Mouse (Mus musculus) testis, adult 2 months (tissue): ENCODE data around the gene Pcbp1. TPM values are rescaled to one million over a fixed set of nuclear protein-coding genes. Genes with fewer than 3 reads are reported as not detected.
"Not testable (repeated sequence)": the region's sequence is repeated elsewhere in the genome, so short reads cannot be mapped to it uniquely, and the experiment has no call there.

ENCODE experiments used
- H3K27ac ChIP-seq: fragments of 200-500 bp; 2 replicates; pipeline ENCODE4 v1.5.1; 2012; ENCODE audit warnings: low read depth, low read length; ENCODE audit not compliant: control insufficient read depth, insufficient read depth
- H3K27me3 ChIP-seq: fragments of 200-500 bp; 2 replicates; pipeline ENCODE4 v1.6.1; 2012; ENCODE audit warnings: mild to moderate bottlenecking, low read length, moderate library complexity; ENCODE audit not compliant: control insufficient read depth, insufficient read depth
- H3K36me3 ChIP-seq: fragments of 200-500 bp; 2 replicates; pipeline ENCODE4 v1.6.1; 2012; ENCODE audit warnings: mild to moderate bottlenecking, low read length; ENCODE audit not compliant: control insufficient read depth, insufficient read depth
- H3K4me1 ChIP-seq: fragments of 200-500 bp; 2 replicates; pipeline ENCODE4 v1.6.1; 2012; ENCODE audit warnings: low read length; ENCODE audit not compliant: control insufficient read depth, insufficient read depth
- H3K4me3 ChIP-seq: fragments of 200-500 bp; 2 replicates; pipeline ENCODE4 v1.5.1; 2012; ENCODE audit warnings: low read depth, mild to moderate bottlenecking, low read length, moderate library complexity, mixed read lengths; ENCODE audit not compliant: control insufficient read depth
- CTCF ChIP-seq: fragments of 200-500 bp; IDR thresholded peaks from 2 replicates; pipeline ENCODE4 v1.5.1; 2012; ENCODE audit warnings: low read depth, mild to moderate bottlenecking, inconsistent platforms, low read length, moderate library complexity; ENCODE audit not compliant: control insufficient read depth, insufficient read depth, insufficient replicate concordance
- POLR2A ChIP-seq: fragments of 200-500 bp; IDR thresholded peaks from 2 replicates; pipeline ENCODE4 v1.6.1; 2012; ENCODE audit warnings: low read depth, mild to moderate bottlenecking, inconsistent platforms, low read length, moderate library complexity; ENCODE audit not compliant: control insufficient read depth
- polyA plus RNA-seq: library from polyadenylated mRNA; depleted of rRNA; stranded (reverse); fragments of >200 nt; gene quantifications from 2 replicates; pipeline ENCODE4 v1.2.3, GENCODE M21; 2012; rRNA removed

Gene Pcbp1
- polyA plus RNA-seq, result 91.6 and 99.3 TPM in 2 replicates

DNA sequence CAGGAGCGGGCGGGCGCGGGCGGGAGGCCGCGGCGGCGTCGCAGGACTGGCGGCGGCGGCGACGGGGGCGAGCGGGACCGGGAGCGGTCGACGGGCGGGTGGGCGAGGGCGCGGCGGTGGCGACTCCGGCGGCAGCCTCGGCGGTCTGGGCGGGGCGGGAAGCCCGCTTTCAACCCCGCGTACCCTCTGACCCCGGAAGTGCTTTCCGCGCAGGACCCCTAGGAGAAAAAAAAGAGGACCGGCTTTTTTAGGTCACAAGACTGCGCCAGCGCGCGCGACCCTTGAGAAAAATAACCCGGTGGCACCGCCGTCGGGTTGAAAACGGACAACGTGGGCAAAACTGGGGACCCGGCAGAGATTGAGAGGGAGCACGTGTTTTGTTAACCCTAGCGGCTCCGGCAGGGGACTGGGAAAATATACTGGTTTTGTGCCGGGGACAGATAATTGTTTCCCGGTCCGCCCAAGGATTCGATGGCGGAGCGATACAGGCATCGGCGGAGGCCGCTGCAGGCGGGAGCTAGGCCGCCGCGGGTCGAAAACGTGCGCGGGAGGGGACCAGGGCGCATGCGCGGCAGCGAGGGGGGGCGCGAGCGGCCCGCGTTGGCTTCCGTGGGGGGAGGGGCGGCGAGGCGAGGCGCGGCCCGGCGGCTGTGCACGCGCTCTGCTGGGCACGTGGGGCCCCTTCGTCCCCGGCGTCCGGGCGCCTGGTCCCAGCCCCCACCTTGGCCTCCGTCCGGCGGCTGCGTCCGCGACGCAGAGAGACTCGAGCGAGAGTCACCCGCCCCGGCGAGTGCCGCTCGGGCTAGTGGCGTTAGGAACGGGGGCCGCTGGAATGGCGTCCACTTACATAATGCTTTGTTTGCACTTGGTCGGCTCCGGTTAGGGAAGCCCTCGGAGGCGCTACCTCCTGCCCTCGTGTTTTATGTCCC, at the start of gene Pcbp1:
Gene Pcbp1 (minus strand): TSS at position 290 of the 929 bp plus-strand sequence.
- Histone ChIP-seq H3K4me1 (peaks cover 10% of the 10 kb centered on the region), H3K27me3 (no peaks in the 10 kb centered on the region), H3K36me3 (peaks cover 4% of the 10 kb centered on the region), H3K4me3 (peak within 1 kb of the TSS; percentile 98), H3K27ac (peak within 1 kb of the TSS; percentile 100)
- no peak for TF ChIP-seq CTCF
- peak; percentile 63 for TF ChIP-seq POLR2A

DNA sequence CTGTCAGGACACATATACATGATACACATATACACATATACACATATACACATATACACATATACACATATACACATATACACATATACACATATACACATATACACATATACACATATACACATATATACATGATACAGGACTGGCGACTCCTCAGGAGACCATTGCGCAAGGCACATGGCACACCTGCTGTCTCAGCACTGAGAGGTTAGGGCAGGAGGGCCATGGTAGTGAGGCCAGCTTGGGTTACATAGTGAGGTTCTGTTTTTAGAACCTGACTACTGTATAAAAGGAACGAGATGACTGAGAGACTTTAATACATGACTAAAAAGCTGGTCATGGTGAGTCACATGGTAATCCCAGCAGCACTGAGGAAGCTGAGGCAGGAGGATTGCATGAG, 48.4 kb upstream of the Pcbp1 start:
- no peaks in the 10 kb centered on the region for H3K36me3 ChIP-seq
- 0 out of 2 replicates have a peak, but pooled peaks cover 2% of the 10 kb centered on the region for H3K4me1 ChIP-seq
- H3K4me3 ChIP-seq, result no peak overlapping the region
- no peaks in the 10 kb centered on the region for H3K27me3 ChIP-seq
- TF ChIP-seq POLR2A (no peak), CTCF (no peak)
- H3K27ac ChIP-seq, result no peak overlapping the region

DNA sequence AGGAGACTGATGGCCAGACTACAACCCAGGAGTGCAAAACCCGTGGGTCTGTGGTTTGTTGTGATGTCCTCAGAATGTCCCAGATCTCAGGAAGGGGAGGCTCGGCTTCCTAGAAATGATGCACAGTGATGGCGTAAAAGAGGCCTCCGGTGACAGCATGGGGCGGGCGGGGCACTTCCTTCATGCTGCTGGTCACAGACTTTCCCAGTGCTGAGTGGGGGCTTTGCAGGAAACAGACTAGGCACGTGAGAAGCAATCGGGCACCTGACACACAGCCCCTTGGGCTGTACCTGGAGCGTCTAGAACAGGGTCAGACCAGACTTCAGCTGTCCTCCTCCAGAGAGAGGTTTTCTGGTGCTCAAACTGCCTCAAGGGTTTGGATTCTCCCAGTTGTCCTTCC, 44.7 kb upstream of the Pcbp1 start:
- H3K27ac ChIP-seq, result no peak overlapping the region
- no peaks in the 10 kb centered on the region for H3K36me3 ChIP-seq
- no peaks in the 10 kb centered on the region for H3K27me3 ChIP-seq
- no peaks in the 10 kb centered on the region for H3K4me1 ChIP-seq
- H3K4me3 ChIP-seq, result no peak overlapping the region
- TF ChIP-seq CTCF (no peak), POLR2A (no peak)

GRCm38 (mm10) chr6:86569461-86569820, 43.3 kb upstream of the Pcbp1 start:
- no peak overlapping the region for H3K4me3 ChIP-seq
- H3K27me3 ChIP-seq, result no peaks in the 10 kb centered on the region
- no peak for TF ChIP-seq CTCF
- no peak for TF ChIP-seq POLR2A
- no peak overlapping the region for H3K27ac ChIP-seq
- H3K36me3 ChIP-seq, result no peaks in the 10 kb centered on the region
- H3K4me1 ChIP-seq, result no peaks in the 10 kb centered on the region

DNA sequence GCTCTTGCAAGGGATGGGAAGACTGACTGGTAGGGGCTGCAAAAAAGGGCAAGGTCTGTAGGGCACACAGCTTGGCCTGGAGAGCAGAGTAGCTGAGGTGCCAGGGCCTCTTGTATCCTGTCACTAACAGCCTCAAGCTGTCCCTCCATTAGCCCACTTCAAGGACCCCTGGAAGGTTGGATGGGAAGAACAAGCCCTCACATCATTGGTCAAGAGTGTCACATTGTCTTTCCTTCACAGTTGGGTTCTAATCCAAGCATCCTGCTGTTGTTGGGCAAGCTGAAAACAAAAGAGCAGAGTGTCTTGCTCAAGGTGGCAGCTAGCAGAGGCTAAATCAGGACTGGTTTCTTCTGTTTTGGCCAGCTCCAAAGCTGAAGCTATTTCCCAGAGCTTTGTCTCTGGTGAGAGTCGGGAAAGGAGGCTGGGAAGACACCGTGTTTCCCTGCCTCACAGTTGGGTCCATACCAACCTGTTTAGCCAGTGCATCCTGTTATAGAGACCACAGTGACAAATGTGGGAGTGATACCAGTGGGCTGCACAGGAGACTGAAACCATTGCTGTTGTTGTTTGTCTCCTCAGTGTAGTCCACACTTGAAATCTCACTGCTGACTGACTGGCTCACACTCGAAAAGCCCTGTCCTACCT, 42.8 kb upstream of the Pcbp1 start:
- H3K36me3 ChIP-seq, result no peaks in the 10 kb centered on the region
- no peaks in the 10 kb centered on the region for H3K4me1 ChIP-seq
- no peak overlapping the region for H3K27ac ChIP-seq
- TF ChIP-seq CTCF (no peak), POLR2A (no peak)
- H3K27me3 ChIP-seq, result no peaks in the 10 kb centered on the region
- H3K4me3 ChIP-seq, result no peak overlapping the region

DNA sequence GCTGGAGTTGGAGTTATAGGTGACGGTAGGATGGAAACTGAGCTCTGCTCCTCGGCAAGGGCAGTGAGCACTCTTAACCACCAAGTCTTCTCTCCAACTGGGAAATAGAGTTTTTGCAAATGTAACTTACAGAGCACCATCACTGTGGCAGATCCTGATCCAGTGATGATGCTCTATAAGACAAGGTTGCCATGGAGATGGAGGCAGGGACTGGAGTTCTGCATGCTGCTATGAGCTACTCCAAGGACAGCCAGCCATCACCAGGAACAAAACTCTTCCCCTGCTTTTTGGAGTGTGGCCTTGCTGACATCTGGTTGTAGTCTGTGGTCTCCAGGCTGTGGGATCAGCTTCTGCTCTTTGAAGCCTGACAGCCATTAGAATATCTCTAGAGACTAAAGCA, 39.7 kb upstream of the Pcbp1 start:
- Histone ChIP-seq H3K4me1 (no peaks in the 10 kb centered on the region), H3K27ac (no peak overlapping the region), H3K27me3 (no peaks in the 10 kb centered on the region), H3K36me3 (no peaks in the 10 kb centered on the region), H3K4me3 (no peak overlapping the region)
- TF ChIP-seq CTCF (no peak), POLR2A (no peak)

DNA sequence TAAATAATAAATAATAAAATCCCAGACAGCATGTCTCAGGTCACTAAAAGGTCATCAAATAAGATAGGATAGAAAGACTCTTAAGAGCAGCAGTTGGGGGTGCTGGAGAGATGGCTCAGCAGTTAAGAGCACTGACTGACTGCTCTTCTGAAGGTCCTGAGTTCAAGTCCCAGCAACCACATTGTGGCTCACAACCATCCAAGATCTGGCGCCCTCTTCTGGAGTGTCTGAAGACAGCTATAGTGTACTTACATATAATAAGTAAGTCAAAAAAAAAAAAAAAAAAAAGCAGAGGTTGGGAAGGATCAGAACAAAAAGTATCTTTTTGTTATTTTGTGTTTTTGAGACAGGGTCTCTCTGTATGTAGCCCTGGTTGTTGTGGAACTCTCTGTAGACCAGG, 31.1 kb upstream of the Pcbp1 start:
- H3K27ac ChIP-seq, H3K36me3 ChIP-seq, H3K27me3 ChIP-seq, H3K4me3 ChIP-seq, H3K4me1 ChIP-seq: not testable (repeated sequence)
